Mouse (Mus musculus): ENCODE measurements around the gene Itgae. TPM values are rescaled to one million over a fixed set of nuclear protein-coding genes. Genes with fewer than 3 reads are reported as not detected.

Gene Itgae
- total RNA-seq, 2 experiments from 2014 or later = 0.12 TPM; not detected in 1

GRCm38 (mm10) chr11:73146026-73146974 is 55.9 kb downstream of the Itgae start:
- DNase-seq (ENCODE audit: low spot score in 2 of 2) = no peak

GRCm38 (mm10) chr11:73146975-73147365 is 56.6 kb downstream of the Itgae start:
- DNase-seq (ENCODE audit: low spot score in 2 of 2) = no peak

- no peak for DNase-seq (ENCODE audit: low spot score in 2 of 2)
These were observed 57.8 kb downstream of the Itgae start for GRCm38 (mm10) chr11:73148209-73148608.

GRCm38 (mm10) chr11:73155071-73155470 is 64.7 kb downstream of the Itgae start:
- no peak for DNase-seq (ENCODE audit: low spot score in 2 of 2)

- DNase-seq (ENCODE audit: low spot score in 2 of 2) = peak in 1 of 2 experiments; percentile 42
These were observed 69.8 kb downstream of the Itgae start, which contains the start of gene P2rx5 for GRCm38 (mm10) chr11:73159957-73160810. Gene P2rx5 (plus strand): TSS chr11:73160421.

- no peak for DNase-seq (ENCODE audit: low spot score in 2 of 2)
These were observed 70.4 kb downstream of the Itgae start for GRCm38 (mm10) chr11:73160811-73161200.

GRCm38 (mm10) chr11:73161616-73162015 is 71.2 kb downstream of the Itgae start:
- DNase-seq (ENCODE audit: low spot score in 2 of 2) = no peak

- no peak for DNase-seq (ENCODE audit: low spot score in 2 of 2)
These were observed 71.9 kb downstream of the Itgae start for GRCm38 (mm10) chr11:73162284-73162683.

GRCm38 (mm10) chr11:73168071-73168470 is 77.7 kb downstream of the Itgae start:
- DNase-seq (ENCODE audit: low spot score in 2 of 2) = no peak

GRCm38 (mm10) chr11:73168576-73168975 is 78.2 kb downstream of the Itgae start:
- no peak for DNase-seq (ENCODE audit: low spot score in 2 of 2)

GRCm38 (mm10) chr11:73169231-73169630 is 78.8 kb downstream of the Itgae start:
- DNase-seq (ENCODE audit: low spot score in 2 of 2) = peak; percentile 63 to 70

GRCm38 (mm10) chr11:73172186-73172585 is 81.8 kb downstream of the Itgae start:
- DNase-seq (ENCODE audit: low spot score in 2 of 2) = no peak

- no peak for DNase-seq (ENCODE audit: low spot score in 2 of 2)
These were observed 85.2 kb downstream of the Itgae start for GRCm38 (mm10) chr11:73175612-73176011.

- DNase-seq (ENCODE audit: low spot score in 2 of 2) = no peak
These were observed 85.8 kb downstream of the Itgae start for GRCm38 (mm10) chr11:73176186-73176585.

GRCm38 (mm10) chr11:73176608-73177508 is 86.5 kb downstream of the Itgae start, which contains the start of the genes Emc6 and Tax1bp3:
Gene Emc6 (minus strand): TSS chr11:73177037.
Gene Tax1bp3 (plus strand): TSS chr11:73177083.
- peak; percentile 94 to 95 for DNase-seq (ENCODE audit: low spot score in 2 of 2)

GRCm38 (mm10) chr11:73177509-73177875 is 87.1 kb downstream of the Itgae start:
- peak; percentile 27 to 29 for DNase-seq (ENCODE audit: low spot score in 2 of 2)

- DNase-seq (ENCODE audit: low spot score in 2 of 2) = no peak
These were observed 87.5 kb downstream of the Itgae start for GRCm38 (mm10) chr11:73177895-73178294.

- DNase-seq (ENCODE audit: low spot score in 2 of 2) = no peak
These were observed 95.7 kb downstream of the Itgae start for GRCm38 (mm10) chr11:73185872-73186615.

- DNase-seq (ENCODE audit: low spot score in 2 of 2) = no peak
These were observed 96.8 kb downstream of the Itgae start for GRCm38 (mm10) chr11:73187231-73187630.

GRCm38 (mm10) chr11:73193047-73193446 is 102.7 kb downstream of the Itgae start:
- no peak for DNase-seq (ENCODE audit: low spot score in 2 of 2)
